Mouse (Mus musculus) midbrain, embryonic 15.5 days (tissue): ENCODE results near the gene Dlg2. TPM values are rescaled to one million over a fixed set of nuclear protein-coding genes. Genes with fewer than 3 reads are reported as not detected.

Source experiments
- ATAC-seq: fragments of 200-750 bp; cut with Nextera tagmentation; replicated peaks from 2 replicates; pipeline ENCODE4 v1.8.0; 2017; ENCODE audit warnings: moderate TSS enrichment
- H3K27ac ChIP-seq: fragments of 300-500 bp; sonication (generic); 2 replicates; pipeline ENCODE4 v1.5.1; 2015; ENCODE audit warnings: mild to moderate bottlenecking, inconsistent platforms
- H3K27me3 ChIP-seq: fragments of 300-500 bp; sonication (generic); replicated peaks from 2 replicates; pipeline ENCODE4 v1.6.1; 2015; ENCODE audit warnings: inconsistent platforms
- H3K36me3 ChIP-seq: fragments of 300-500 bp; sonication (generic); replicated peaks from 2 replicates; pipeline ENCODE4 v1.6.1; 2015; ENCODE audit warnings: inconsistent platforms
- H3K4me1 ChIP-seq: fragments of 300-500 bp; sonication (generic); 2 replicates; pipeline ENCODE4 v1.6.1; 2015; ENCODE audit warnings: inconsistent platforms
- H3K4me2 ChIP-seq: fragments of 300-500 bp; sonication (generic); 2 replicates; pipeline ENCODE4 v1.6.1; 2015; ENCODE audit warnings: inconsistent platforms, mild to moderate bottlenecking, moderate library complexity
- H3K4me3 ChIP-seq: fragments of 300-500 bp; sonication (generic); 2 replicates; pipeline ENCODE4 v1.5.1; 2015; ENCODE audit warnings: mild to moderate bottlenecking, inconsistent platforms
- H3K9ac ChIP-seq: fragments of 300-500 bp; sonication (generic); 2 replicates; pipeline ENCODE4 v1.6.1; 2015; ENCODE audit warnings: mild to moderate bottlenecking, inconsistent platforms
- H3K9me3 ChIP-seq: fragments of 300-500 bp; sonication (generic); 2 replicates; pipeline ENCODE4 v1.6.1; 2016; ENCODE audit warnings: inconsistent platforms
- WGBS: fragments of 180-500 bp; shearing (Covaris S2); methylation state at CpG from one replicate; pipeline ENCODE4 v1.1.7; 2015; ENCODE audit warnings: mixed read lengths; 5-methylcytosine and 5-hydroxymethylcytosine counted together
- polyA plus RNA-seq: library from polyadenylated mRNA; unstranded; fragments of >200 nt; fragmentation: Nextera tagmentation; extraction: Ambion mirVana; gene quantifications from 2 replicates; pipeline ENCODE4 v1.2.1, GENCODE M21; 2015

Dlg2 gene
- polyA plus RNA-seq, 1 experiment from 2014 or later, result 28.8 TPM

DNA sequence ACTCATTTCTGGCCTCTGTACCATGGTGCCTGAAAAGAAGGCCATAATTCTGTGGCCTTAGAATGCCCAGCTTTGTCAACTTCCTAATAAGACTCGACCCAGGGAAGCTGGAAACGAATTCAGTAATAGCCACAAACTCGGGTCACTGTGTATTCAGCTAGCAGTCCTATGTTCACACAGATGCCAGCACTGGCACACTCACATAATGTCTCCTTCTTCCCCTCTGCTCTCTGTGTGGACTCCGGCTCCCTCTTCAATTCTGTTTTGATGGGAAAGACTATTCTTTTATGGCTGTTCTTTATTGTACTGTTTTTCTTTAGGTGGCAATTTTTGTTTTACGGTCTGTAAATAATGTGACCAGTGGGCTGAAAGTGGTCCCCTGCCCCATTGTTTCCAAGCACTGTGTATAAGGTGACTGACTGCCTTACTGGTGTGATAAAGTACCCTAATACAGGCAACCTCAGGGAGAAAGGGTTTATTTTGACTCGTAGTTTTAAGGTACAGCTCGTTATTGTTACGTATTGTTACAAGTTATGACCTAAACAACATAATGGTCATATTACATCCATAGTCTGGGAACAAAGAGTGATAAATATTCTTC lies 1816.5 kb downstream of the Dlg2 start:
- Histone ChIP-seq H3K36me3 (no peaks in the 10 kb centered on the region), H3K4me2 (no peak overlapping the region), H3K9ac (no peak overlapping the region), H3K27ac (no peak overlapping the region), H3K27me3 (no peaks in the 10 kb centered on the region), H3K9me3 (no peaks in the 10 kb centered on the region), H3K4me1 (no peaks in the 10 kb centered on the region), H3K4me3 (no peak overlapping the region)
- no peak for ATAC-seq
- WGBS, result 76% methylated on average over 8 of the region's 8 CpGs

DNA sequence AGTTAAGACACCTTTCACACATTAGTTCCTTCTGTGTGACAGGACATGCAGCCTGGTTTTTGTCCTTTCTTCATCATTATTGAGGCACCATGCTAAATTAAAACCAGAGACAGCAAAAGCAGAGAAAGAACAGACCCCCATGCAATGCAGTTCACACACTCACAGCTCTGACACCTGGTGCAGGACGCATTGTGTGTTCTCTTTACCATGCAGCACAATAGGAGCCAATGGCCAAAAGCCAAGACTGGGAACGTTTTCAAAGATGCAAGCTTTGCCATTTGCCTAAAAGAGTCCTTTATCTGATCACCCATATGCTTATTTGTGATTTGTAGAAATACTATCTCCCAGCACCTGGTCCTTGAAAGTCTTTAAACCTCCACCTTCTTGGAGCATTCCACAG lies 1824.6 kb downstream of the Dlg2 start:
- no peak overlapping the region for H3K27ac ChIP-seq
- no peak overlapping the region for H3K4me2 ChIP-seq
- no peaks in the 10 kb centered on the region for H3K4me1 ChIP-seq
- no peak overlapping the region for H3K4me3 ChIP-seq
- no peak overlapping the region for H3K9ac ChIP-seq
- no peaks in the 10 kb centered on the region for H3K27me3 ChIP-seq
- no peak for ATAC-seq
- whole genome bisulfite sequencing, result 60% methylated on average over 2 of the region's 2 CpGs
- H3K36me3 ChIP-seq, result no peaks in the 10 kb centered on the region
- H3K9me3 ChIP-seq, result no peaks in the 10 kb centered on the region

DNA sequence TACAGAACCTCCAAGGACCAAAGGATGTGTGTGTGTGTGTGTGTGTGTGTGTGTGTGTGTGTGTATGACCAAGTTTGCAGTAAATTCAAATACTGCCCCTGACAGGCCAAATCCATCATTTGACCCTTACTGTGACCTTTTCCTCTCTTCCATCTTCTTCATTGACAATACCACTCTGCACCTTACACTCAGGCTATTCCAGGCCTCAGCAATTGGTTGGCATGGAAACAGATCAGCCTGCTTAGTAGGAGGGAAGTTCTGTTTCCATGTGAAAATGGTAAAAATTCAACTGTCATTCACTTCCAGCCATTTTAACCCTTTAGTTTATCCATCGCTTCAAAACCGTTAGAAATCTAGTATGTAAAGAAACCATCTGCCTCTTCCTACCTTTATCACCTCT lies 1831.2 kb downstream of the Dlg2 start:
- H3K4me3 ChIP-seq, result no peak overlapping the region
- no peaks in the 10 kb centered on the region for H3K4me1 ChIP-seq
- H3K9me3 ChIP-seq, result no peaks in the 10 kb centered on the region
- no peak overlapping the region for H3K9ac ChIP-seq
- no peaks in the 10 kb centered on the region for H3K36me3 ChIP-seq
- H3K27ac ChIP-seq, result 0 out of 2 replicates have a peak overlapping the region, but pooled peaks have one; percentile 9
- peak; percentile 76; the same call in 1 of the 2 replicates for ATAC-seq
- no peaks in the 10 kb centered on the region for H3K27me3 ChIP-seq
- H3K4me2 ChIP-seq, result no peak overlapping the region
- WGBS, result 92% methylated on average over 2 of the region's 2 CpGs

DNA sequence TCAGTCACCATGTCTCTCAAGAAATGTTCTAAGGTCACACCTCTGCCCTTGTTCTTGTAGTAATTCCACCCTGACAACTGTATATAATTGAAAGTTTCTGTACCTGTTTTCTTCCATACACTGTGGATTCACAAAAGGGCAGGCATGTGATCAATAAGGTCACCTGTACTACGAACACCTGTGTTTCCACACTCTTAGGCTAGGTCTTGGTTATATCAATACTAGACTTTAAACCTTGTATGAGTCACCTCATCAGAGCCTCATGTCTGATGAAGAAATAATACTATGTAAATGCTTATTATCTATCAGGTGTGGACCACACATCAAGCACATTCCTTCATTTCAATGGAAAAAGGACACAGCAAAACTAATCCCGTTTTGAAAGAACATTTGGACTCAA lies 1831.7 kb downstream of the Dlg2 start:
- Histone ChIP-seq H3K4me3 (no peak overlapping the region), H3K4me2 (no peak overlapping the region), H3K9me3 (no peaks in the 10 kb centered on the region), H3K9ac (no peak overlapping the region), H3K27me3 (no peaks in the 10 kb centered on the region), H3K36me3 (no peaks in the 10 kb centered on the region), H3K27ac (0 out of 2 replicates have a peak overlapping the region, but pooled peaks have one; percentile 9), H3K4me1 (no peaks in the 10 kb centered on the region)
- no peak for ATAC-seq
- WGBS, result 77% methylated on average over 2 of the region's 2 CpGs

DNA sequence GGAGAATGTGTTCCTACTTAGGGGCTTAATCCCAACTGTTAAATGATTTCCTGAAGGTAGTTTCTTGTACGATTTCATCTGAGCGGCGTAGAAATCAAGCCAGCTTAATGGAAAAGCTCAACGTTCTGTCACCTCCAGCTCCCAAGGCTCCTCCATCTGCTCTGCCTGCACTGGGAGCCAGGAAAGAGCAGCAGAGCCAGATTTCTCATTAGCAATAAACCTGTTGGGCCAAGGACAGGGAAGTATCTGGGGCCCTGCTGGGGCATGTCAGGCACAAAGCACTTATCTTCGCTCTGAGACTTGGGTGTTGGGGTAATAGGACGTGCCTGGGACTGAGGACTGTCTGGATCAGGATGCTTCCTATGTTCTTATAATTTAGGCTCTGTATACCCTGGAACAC lies 1839.9 kb downstream of the Dlg2 start:
- Histone ChIP-seq H3K4me2 (no peak overlapping the region), H3K9ac (no peak overlapping the region), H3K9me3 (no peaks in the 10 kb centered on the region), H3K4me1 (peaks cover 3% of the 10 kb centered on the region; the same call in 1 of the 2 replicates), H3K27me3 (no peaks in the 10 kb centered on the region), H3K36me3 (no peaks in the 10 kb centered on the region), H3K4me3 (no peak overlapping the region), H3K27ac (no peak overlapping the region)
- 77% methylated on average over 6 of the region's 6 CpGs for WGBS
- no peak for ATAC-seq

DNA sequence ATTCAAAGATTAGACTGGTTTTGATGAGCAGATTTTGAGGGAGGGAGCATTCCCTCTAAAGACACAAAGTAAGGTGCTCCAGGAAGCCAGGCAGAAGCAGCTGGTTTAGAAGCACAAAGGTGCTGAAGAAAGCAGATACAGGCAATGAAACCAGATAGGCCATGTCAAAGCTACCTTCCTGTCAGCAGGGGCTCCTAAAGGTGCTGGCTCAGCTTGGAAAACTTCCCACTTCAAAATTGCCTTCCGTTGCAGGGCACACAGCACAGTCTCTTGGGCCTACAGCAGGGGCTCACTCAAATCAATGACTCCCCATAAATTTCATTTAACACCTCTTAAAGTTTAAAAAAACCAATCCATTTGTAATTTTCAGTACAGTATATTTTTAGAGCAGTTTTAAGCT lies 1843.0 kb downstream of the Dlg2 start:
- Histone ChIP-seq H3K36me3 (no peaks in the 10 kb centered on the region), H3K27me3 (no peaks in the 10 kb centered on the region), H3K9me3 (no peaks in the 10 kb centered on the region), H3K27ac (no peak overlapping the region), H3K4me3 (no peak overlapping the region), H3K4me1 (peaks cover 6% of the 10 kb centered on the region; the same call in 1 of the 2 replicates), H3K4me2 (no peak overlapping the region), H3K9ac (no peak overlapping the region)
- 56% methylated on average over 1 of the region's 1 CpGs for WGBS
- ATAC-seq, result no peak

DNA sequence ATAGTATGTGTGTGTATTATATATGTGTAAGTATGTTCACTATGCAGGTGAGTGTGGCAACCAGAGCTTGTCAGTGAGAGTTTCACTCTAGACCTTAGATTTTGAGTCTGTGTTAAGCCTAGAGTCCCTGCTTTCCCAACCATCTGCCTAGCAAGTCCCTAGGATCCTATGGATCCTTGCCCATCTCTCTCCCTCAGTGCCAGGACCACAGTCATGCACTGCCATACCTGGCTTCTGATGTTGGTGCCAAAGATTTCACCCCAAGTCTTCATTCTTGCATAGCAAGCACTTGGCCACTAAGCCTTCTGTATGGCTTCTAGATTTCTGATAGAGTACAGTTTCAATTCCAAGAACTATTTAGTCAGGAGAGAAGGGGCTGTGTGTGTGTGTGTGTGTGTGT lies 1843.7 kb downstream of the Dlg2 start:
- Histone ChIP-seq H3K36me3 (no peaks in the 10 kb centered on the region), H3K27ac (no peak overlapping the region), H3K4me2 (no peak overlapping the region), H3K4me3 (no peak overlapping the region), H3K4me1 (peaks cover 6% of the 10 kb centered on the region; the same call in 1 of the 2 replicates), H3K27me3 (no peaks in the 10 kb centered on the region), H3K9ac (no peak overlapping the region), H3K9me3 (no peaks in the 10 kb centered on the region)
- no peak for ATAC-seq

DNA sequence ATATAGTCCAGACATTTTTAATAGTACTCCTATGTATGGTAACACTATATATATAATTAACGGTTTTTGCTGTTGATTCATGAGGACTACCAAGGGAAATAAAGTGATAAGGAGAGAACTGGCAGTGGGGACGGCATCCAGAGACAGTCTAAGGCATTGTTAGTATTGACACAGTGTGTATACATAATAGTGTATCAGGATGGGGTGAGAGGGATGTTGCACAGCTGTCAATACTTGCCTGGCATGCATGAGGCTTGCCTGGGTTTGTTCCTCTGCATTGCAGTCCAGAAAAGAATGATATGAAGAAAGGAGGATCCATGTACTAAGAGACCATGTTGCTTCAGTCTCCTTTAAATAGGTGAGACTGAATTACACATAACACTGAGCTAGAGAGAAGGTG lies 1845.3 kb downstream of the Dlg2 start:
- H3K27ac ChIP-seq, result no peak overlapping the region
- H3K36me3 ChIP-seq, result no peaks in the 10 kb centered on the region
- no peak overlapping the region for H3K9ac ChIP-seq
- no peaks in the 10 kb centered on the region for H3K27me3 ChIP-seq
- no peak overlapping the region for H3K4me3 ChIP-seq
- no peak overlapping the region for H3K4me2 ChIP-seq
- no peak for ATAC-seq
- H3K4me1 ChIP-seq, result peaks cover 6% of the 10 kb centered on the region; the same call in 1 of the 2 replicates
- 83% methylated on average over 2 of the region's 2 CpGs for WGBS
- H3K9me3 ChIP-seq, result no peaks in the 10 kb centered on the region

DNA sequence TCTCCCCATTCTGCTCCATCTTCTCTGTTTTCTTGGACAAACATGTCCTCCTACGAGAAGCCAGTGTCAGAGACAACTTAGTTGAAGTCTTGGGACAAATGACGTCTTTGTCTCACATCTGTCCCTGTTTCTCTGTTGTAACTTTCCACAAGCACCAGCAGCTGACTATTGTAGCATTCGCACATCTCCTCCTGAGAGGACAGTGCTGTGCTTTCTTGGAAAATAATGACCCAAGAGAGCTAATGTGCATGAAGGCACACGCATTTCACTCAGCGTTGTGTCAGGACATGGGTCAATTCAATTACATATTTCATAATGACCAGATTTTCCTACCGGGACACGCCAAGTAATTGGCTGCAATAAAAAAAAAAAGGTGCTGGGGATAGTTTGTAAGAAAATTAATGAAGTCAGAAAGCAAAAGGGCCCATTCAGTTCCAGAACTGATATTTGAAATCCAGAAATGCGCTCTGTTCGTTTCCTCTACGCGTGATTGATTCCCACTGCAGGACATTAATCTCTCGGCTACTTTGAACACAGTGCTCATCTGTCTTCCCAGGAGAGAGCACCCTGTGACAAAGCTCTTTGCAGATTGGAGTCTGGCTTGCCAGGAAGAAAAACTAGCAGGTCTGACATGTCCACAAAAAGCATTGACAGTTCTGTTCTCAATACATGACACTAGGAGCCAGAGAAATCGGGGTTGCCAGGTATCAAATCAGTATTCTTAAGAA lies 1846.0 kb downstream of the Dlg2 start:
- Histone ChIP-seq H3K36me3 (no peaks in the 10 kb centered on the region), H3K4me2 (no peak overlapping the region), H3K4me1 (0 out of 2 replicates have a peak, but pooled peaks cover 3% of the 10 kb centered on the region), H3K9me3 (no peaks in the 10 kb centered on the region), H3K27me3 (no peaks in the 10 kb centered on the region), H3K27ac (no peak overlapping the region), H3K4me3 (no peak overlapping the region), H3K9ac (no peak overlapping the region)
- ATAC-seq, result no peak
- 41% methylated on average over 13 of the region's 13 CpGs for WGBS

DNA sequence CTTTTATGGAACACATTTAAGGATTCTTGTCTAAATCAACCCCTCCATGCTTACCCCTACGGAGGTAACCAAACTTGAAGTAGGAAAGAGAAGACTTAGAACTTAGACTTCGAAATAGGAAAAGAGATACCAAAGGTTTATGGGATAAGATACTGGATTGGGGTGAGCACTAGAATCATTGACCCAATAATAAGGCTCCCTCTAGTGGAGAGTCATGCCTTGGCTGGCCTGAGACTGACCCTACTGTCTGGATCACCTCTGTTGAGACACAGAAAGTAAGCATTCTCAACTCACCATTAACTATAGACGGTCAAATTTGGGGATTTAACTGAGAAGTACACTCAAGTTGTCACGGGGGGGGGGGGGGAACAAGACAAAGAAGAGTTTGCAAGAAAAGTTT lies 1847.2 kb downstream of the Dlg2 start:
- Histone ChIP-seq H3K36me3 (no peaks in the 10 kb centered on the region), H3K27ac (no peak overlapping the region), H3K4me1 (0 out of 2 replicates have a peak, but pooled peaks cover 3% of the 10 kb centered on the region), H3K9ac (no peak overlapping the region), H3K9me3 (no peaks in the 10 kb centered on the region), H3K27me3 (no peaks in the 10 kb centered on the region), H3K4me3 (no peak overlapping the region), H3K4me2 (no peak overlapping the region)
- WGBS, result 51% methylated on average over 4 of the region's 4 CpGs
- ATAC-seq, result no peak

DNA sequence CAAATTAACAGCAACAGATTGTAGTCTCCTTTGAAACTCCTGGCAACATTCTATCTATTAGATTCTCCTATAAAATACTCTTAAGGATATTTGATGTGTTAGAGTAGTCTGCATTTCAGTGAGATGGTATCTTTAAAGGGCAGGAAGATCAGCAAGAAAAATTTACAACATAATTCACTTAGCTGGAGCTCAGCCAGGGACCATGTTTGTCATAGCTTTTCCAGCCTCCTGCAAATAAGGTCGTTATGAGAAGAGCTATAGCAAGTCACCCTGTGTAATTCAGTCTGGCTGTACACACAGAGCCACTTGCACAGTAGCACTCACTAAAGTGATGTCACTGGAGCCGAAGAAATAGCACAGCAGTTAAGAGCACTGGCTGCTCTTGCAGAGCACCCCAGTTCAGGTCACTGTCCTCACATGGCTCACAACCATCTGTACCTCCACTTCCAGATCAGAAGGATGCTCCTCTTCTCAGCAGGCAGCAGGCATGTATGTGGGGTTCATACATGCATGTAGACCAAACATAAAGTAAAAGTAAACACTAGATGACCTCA lies 1850.9 kb downstream of the Dlg2 start:
- H3K9ac ChIP-seq, result no peak overlapping the region
- WGBS, result 53% methylated on average over 2 of the region's 2 CpGs
- no peaks in the 10 kb centered on the region for H3K9me3 ChIP-seq
- no peak overlapping the region for H3K4me2 ChIP-seq
- no peaks in the 10 kb centered on the region for H3K4me1 ChIP-seq
- no peaks in the 10 kb centered on the region for H3K36me3 ChIP-seq
- ATAC-seq, result no peak
- H3K4me3 ChIP-seq, result no peak overlapping the region
- no peak overlapping the region for H3K27ac ChIP-seq
- no peaks in the 10 kb centered on the region for H3K27me3 ChIP-seq

DNA sequence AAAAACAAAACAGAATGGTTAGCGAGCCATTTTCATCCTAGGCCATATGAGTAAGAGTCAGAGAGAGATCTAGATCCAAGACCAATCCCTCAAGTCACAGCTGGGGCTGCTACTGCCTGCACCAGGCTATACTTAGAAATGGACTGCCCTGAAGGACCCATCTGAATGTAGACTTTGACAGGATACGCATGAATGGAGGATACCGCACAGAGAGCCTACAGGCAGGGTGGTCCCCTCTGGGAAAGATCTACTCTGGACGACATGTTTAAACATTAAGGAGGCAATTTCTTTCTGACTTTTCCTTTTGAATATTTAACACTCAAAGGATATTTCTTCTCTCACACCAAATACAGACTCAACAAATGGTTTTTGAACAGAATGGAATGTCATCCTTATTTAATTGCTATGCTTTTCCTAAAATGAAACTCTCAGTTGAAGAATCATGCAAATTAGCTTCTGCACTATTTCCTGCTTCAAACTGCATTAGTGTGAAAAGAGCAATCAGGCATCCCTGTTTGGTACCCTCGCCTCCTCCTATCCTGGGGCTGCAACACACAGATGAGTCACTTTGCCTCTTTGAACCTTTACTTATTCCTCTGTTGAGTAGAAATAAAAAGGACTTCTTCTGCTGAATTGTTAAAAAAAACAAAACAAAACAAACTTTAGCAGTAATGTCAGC lies 1856.9 kb downstream of the Dlg2 start:
- no peaks in the 10 kb centered on the region for H3K9me3 ChIP-seq
- WGBS, result 70% methylated on average over 5 of the region's 5 CpGs
- no peaks in the 10 kb centered on the region for H3K27me3 ChIP-seq
- no peak overlapping the region for H3K9ac ChIP-seq
- no peak overlapping the region for H3K27ac ChIP-seq
- H3K4me1 ChIP-seq, result no peaks in the 10 kb centered on the region
- no peaks in the 10 kb centered on the region for H3K36me3 ChIP-seq
- H3K4me3 ChIP-seq, result no peak overlapping the region
- H3K4me2 ChIP-seq, result no peak overlapping the region
- ATAC-seq, result no peak
